Mouse (Mus musculus) right cerebral cortex, postnatal 25 days (tissue): Measurements from ENCODE around the gene Pdgfa.

Source experiments
- DNase-seq: peaks from one replicate; pipeline ENCODE4 v3.0.0; 2022

Pdgfa gene

DNA sequence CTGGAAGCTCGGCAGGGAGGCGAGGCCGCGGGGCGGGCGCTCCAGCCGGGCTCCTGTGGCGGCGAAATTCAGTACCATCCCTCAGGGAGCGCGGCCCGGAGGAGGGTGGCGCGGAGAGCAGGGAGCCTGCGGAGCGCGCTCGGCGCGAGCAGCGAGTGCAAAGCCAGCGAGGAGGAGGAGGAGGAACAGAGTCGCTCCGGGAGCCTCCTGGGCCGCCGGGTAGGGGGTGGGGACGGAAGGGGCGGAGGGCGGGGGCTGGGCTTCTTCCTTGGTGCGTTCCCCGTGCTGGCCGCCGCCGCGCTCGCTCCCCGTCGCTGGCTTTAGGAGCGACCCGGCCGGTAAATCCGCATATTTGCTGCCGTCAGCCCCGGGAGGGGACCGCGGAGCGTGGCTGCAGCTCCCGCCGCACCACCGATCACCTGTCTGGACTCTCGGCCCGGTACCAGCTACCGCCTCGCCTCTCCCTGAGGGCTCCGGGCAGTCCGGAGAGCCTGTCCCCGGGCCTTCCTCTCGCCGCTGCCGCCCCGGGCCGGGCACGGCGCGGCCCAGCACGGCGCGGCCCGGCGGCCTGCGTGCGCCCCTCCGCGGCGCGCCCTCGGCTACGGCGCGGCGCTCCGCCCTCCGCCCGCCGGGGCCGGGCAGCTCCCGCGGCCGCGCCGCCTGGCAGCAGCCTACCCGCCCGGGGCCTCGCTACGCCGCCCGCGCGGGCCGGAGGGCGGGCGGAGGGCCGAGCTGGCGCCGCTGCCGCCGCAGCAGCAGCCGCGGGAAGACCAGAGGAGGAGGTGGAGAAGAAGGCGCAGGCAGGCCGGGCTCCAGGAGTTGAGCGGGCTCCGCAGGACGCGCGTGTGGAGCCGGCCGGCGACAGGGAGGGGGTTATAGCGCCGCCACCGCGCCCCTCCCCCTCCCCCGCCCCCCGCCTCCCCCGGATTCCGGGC lies 2.1 kb downstream of the Pdgfa start:
- DNase-seq: peak; percentile 81

DNA sequence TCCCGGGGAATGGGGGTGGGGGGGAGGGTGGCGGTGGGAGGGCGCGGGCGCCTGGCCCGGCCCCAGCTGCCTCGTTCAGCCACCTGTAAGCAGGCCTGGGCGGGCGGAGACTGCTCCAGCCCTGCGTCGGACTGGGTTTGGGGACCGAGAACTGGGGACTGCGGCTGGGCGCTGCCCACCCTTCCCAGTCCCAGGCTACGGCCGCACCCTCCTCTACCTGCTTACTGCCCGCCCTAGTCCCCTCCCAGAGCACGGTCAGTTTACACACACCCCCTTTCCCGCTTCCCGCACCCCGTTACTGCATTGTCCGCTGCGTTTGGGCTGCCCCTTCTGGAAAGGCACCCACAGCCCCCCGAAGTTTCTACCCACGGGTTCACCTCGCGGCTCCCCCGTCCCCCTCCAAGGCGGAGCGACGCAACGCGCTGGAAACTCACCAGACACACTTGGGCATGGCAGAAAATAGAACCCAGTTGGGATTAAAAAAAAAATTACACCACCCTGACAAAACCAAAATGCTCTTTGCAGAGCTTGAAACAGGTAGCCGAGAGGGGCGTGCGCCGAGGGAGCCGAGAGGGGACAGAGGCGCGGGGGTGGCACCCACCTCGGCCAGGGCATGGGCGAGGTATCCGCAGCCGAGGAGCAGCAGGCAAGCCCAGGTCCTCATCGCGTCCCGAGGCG lies 2.9 kb downstream of the Pdgfa start:
- peak; percentile 27 for DNase-seq

DNA sequence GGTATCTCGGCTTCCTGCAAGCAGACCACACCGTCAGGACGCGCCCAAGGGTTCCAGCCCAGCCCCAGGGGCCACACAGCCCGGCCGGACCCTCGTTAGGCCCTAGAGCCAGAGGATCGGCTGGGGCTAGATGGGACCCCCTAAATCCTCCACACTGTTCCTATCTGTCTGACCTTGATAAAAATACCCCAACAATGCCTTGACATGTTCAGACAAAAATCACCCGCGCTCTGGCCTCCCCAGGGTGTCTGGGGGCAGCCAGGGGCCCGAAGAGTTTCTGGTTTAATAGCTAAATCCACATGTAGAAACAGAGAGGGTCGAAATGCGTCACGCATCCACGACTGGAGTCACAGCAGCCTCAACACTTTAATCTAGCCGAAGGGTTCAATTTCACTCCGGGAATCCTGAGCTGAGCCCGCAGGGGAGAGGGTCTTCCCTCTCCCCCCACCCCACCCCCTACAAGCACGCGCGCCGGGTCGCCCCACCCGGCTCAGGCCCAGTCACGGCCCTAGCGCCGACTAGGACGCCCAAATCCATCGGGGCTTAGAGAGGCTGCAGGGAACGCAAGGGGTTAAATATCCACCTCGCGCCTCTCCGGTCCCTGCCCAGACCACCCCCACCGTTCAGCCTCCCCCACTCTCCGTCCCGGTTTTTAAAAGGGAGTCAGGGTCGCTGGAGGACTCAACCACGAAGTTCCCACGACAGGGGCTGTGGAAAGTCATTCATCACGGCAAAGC lies 3.6 kb downstream of the Pdgfa start:
- DNase-seq: no peak

DNA sequence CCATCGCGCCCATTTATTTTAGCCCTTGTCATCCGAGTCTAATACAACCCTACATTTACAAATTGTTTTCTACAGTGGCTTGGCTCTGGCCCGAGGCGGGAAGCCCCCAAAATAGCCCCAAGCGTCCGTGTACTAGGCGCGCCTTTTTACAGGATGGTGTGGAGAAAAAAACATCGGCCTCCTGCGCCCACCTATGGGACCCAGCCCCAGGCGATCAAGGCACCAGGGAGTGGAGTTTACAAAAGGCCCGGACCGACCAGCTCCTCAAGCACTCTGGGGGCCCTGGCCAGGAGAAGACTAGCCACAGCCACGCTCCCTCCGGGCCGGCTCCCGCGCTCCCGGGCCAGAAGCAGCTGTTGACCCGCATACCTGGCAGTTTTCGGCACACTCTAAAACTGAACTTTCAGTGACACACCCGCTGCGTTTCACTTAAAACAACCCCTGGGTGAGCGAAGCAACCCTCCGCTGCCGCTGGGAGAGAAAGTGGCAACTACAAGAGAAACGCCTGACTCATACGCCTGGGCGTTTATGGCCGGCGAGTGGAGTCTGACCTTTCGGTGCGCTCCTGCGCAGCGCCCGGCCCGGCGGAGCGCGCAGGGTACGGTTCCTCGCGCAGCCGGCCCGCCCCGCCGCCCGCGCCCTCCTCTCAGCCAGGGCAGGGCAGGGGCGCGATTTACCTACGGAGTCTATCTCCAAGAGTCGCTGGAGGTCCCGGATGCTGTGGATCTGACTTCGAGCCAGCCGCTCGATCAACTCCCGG lies 4.4 kb downstream of the Pdgfa start:
- no peak for DNase-seq

DNA sequence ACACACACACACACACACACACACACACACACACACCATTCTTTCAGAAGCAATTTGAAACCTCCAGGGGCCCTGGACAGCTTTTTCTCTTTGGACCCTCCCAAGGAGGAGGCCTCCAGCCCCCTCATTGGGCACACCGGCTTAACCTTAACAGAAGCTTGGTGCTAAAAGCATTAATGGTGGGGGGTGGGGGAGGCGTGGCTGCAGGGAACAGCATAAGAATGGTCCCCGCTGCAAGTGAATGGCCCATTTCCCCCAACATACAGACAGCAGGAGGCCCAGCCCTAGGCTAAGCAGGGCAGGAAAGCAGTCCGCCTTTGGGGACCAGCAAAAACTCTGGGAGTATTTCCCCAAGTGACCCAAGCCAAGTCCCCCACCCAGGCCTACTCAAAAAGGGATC lies 5.4 kb downstream of the Pdgfa start:
- no peak for DNase-seq

DNA sequence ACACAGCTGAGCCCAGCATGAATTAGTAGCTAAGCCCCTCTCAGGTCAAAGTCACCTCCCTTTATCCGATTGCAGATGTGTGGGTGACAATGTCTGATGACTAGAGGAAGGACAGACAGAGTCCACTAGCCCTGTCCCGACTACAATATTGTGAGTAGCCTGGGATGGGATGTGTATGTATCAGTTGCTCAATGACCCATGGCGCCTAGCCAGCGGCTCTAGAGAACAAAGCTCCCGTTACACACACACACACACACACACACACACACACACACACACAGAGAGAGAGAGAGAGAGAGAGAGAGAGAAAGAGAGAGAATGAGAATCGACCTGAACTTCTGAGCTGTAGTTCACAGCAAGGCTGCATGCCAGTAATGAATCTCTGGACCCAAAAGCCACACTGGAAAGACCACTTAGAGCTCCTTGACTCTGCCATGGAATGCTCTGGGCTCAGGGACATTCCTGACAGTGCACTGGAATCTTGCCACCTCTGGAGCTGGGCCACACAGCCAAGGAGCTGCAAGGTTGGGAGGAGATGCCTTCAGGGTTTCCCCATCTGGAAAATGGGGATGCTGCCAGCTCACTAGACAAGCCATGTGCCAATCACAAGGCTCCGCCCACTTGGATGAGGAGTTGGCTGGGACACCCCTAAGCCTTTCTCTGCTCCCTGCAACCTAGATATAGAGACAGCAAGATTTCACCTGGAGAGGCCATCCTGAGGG lies 6.3 kb downstream of the Pdgfa start:
- no peak for DNase-seq

DNA sequence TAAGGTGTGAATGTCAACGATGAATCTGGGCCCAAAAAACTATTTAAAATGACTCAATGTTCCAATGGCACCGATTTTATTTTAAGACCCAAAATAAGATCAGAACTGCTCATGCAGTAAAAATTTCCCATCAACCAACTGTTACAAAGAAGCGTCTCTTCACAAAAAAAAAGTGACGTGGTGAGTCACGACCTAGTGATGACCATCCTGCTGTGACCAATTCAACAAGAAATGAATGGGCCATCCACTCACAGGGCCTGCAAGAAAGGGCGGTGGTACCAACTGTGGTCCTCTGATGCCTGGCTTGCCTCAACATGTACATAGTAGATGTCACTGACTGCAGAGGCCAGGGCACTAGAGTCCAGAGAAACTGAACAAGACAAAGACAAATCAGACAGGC lies 7.6 kb downstream of the Pdgfa start:
- DNase-seq: no peak

DNA sequence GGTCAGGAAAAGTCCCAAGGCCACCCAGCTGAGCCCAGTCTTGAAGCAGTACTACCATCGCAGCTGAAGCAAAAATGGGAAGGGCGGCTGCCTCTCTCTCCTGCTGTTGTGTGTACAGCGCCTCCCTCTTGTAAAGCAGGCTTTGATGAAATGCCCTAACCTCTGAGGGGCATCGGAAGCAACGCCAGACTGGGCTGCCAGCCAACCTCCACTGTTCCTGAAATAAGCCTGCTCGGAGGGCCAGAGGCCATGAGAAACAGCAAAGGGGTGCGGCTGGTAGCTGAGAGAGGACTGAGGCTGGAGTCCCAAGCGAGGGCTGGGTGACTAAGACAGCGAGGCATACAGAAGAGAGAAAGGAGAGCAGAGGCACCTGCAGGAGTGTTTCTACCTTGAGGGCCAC lies 8.4 kb downstream of the Pdgfa start:
- no peak for DNase-seq

DNA sequence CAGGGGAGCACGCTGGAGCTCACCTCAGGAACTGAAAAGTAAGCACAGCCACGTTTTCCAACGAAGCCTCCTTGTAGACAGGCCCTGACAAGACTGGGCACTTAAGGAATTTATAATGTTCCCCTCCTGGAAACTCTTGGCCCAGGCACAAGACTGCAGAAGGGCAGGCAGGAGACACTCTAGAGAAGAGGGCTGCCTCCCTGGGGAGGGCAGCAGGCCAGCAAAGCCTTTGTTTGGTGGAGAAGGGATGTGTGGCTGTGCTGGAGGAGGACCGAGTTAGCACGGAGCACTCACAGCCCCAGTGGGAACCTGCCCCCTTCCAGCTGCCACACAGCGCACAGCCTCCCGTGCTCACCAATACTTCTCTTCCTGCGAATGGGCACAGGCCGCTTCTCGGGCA lies 9.2 kb downstream of the Pdgfa start:
- DNase-seq: no peak

DNA sequence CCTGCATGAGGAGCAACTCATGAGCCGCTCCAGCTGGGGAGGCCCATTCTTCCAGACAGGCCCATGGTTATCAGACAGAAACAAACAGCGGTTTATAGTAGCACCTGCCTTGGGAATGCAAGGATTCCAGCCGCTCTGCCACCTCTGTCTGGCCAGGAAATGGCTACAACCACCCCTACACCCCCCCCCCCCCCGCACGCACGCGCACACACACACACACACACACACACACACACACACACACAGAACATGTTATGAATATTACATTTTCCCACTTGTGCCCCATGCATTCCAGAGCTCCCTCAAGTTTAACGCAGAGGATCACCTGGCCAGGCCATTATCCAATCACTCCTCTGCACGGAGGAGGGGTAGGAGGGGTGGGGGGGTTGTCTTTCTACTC lies 15.2 kb downstream of the Pdgfa start:
- no peak for DNase-seq

DNA sequence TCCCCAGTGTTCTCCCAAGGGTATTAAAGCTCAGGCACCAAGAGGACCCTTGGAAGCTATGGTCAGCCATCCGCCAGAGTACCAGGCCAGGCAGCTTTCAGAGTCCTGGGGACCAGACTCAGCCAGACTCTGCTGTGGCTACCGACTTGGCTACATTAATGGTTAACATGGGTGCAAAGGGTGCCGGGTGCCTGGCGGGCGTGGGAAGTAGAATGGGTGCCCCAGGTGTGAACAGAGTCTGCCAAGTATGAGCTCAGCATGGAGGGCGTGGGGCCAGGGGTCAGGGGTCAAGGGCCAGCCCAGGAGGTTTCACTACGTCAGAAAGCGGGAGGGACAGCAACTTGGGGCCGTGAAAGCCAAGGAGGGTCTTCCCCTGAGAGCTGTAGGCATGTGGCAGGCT lies 16.6 kb downstream of the Pdgfa start:
- DNase-seq: no peak

DNA sequence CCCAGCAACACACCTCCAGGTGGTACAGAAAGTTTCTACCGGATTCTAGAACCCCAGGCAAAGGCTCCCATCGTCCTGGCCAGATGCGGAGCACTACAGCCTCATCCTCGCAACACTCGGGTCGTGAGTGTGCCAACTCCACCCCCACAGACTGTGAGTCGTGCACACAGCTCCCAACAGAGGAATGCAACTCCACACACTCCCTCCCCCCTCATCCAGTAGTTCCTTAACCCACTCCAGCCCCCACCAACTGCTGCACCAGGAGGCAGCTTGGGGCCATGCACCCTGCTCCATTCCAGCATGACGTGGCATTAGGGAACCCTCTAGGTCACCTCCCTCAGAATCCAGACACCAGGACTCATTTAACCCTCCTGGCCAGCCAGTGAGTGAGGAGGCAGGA lies 17.3 kb downstream of the Pdgfa start:
- DNase-seq: no peak

DNA sequence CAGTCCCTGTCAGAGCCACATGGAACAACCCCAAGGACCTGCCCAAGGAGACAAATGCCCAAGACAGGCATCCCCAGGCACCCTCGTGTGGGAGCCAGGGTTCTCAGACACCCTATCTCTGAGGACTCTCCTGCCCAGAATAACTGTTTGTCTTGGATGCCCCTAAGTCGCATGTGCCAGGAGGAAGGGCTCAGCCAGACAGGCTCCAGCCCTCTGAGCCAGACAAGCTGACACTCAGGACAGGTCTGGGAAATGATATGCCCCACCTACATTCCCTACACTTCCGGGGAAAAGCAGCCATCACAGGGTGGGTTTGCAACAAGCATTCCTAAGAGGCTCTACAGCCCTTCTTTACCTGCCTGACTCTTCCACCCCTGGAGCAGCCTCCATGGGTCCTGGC lies 19.4 kb downstream of the Pdgfa start:
- DNase-seq: no peak

DNA sequence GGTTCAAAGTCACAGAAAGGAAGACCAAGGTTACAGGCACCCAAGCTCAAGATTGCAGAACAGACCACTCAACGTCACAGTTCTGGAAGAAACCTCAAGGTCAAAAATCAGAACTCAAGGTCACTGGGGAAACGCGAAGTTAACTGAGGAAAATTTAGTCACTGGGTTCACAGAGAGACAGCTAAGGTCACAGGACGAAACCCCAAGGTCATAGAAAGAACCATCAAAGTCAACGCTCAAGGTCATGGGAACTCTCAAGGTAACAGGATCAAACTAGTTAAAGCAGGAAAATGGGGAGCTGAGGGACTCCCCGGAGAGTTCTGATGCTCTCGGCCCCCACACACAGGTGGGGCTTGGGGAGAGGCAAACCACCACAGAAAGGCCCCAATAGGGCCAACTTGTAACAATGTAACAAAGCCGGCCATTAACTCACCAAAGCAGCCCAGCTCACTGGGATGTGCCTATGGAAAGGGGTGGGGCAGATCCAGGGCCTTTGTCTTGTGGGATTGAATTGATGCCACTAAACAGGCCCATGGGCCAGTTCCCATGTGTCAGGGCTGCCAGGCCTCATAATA lies 22.2 kb downstream of the Pdgfa start:
- DNase-seq: no peak

DNA sequence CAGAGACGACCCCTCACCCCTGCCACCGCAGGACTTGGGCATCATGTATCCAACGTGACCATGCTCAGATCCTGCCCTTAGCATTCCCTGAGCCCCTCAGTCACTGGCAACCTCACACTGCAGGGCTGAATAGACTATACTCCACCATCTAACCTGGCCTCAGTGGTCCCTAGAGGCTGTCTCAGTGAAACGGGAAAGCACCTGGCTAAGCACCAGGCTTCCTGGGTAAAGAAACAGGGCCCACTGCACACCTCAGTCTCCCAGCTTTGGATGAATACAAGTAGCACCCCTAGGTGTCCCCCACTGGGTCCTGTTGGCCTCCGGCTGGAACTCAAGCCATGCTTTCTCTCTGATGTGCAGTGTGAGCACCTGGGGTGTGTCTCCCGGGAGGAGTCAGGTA lies 23.7 kb downstream of the Pdgfa start:
- DNase-seq: no peak

DNA sequence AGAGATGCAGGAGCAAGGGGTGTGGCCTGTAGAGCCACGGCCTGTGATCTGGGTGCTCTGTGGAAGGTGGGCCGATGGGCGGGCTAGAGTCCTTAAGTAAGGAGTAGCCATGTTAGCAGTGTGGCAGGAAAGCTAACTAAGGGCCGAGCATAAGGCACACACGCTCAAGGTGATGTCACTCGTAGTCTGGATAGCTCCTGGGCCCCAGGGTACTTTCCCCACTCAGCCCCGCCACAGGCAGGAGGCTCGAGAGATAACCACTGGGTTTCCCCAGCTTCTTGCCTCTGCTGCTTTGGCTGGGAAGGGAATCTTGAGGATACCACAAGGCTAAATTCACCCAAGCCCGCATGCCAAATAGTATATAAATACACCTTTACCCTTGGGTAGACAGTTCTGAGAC lies 25.8 kb downstream of the Pdgfa start:
- DNase-seq: no peak

DNA sequence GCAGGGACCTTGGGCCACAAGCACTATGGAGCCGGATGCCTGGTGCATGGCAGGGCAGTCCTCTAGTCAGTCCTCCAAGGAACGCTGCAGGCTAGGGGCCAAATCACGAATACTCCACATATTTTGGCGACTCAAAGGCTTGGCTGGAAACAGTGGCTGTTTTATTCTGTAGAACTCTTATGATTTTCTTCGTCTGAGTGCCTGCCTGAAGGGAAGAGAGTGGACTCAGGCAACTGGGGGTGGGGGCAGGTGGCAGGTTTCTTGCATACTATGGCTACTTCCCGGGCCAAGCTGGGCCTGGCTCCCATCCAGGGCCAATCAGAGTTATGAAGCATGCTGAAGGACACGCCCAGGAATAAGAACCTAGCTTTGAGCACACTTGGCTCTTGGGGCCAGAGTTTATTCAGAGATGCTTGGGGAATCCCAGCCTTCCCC lies 27.1 kb downstream of the Pdgfa start:
- no peak for DNase-seq

DNA sequence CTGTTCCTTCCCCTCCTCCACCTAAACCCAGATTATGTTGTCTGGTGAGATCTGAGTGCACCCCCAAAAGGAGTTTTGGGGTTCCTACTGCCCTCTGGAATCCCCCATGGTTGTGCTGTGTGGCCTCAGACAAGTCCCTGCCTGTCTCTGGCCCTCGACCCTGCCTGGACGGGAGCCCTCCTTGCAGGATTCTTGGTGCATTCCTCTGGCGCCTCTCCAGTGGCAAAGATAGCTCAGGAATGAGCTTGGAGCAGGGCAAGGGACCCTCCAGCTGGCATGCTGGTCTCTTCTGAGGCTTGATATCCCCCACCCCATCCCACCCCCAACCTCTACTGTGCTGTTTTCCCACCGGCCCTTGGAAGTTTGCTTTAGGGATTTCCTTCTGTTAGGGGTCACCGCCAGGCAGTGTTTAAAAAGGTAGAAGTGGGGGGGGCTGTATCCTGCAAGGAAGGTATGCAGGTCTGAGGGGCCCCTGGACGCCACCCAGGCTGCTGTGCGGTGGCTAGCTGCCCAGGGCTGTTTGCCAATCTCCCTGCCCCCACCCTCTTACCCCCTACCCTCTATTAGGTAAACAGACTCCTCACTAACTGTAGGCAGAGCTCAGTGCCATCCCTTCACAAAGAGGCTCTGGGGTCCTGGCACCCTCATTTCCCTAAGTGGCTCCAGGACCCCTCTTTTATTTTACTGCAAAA lies 31.0 kb downstream of the Pdgfa start:
- DNase-seq: no peak

DNA sequence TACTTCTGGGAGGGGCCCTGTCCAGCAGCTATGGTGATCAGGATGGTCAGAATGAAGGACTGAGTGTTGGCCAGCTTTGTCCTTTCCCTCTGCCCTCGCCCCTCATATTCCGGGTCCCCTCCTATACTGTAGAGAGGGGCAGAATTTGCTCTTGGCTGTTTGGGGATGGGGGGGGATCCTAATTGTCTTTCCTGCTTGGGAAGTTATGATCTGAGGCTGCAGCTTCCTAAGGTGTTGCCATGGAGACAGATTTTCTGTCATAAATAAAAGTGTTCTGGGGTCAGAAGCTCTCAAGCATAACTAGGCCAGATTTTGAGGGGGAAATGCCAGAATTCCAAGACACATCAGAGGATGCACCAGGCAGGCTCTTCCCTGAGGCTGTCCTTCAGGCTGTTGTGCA lies 31.6 kb downstream of the Pdgfa start:
- DNase-seq: no peak

DNA sequence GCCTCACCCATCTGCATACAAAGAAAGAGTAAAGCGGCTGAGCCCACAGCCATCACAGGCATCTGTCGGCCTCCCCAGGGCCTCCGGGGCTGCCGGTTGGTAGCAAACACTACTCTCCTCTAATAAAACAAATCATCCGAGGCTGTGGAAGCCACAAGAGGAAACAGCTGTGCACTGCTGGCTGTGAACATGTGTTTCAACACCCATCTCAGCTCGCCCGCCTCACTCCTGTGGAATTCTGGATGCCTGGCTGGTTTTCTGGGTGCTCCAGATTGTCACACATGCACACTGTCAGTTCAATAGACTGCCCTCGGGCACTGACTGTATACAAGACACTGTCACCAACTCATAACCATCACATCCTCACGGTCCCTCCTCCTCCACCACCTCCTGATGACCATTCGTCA lies 40.7 kb downstream of the Pdgfa start:
- no peak for DNase-seq

DNA sequence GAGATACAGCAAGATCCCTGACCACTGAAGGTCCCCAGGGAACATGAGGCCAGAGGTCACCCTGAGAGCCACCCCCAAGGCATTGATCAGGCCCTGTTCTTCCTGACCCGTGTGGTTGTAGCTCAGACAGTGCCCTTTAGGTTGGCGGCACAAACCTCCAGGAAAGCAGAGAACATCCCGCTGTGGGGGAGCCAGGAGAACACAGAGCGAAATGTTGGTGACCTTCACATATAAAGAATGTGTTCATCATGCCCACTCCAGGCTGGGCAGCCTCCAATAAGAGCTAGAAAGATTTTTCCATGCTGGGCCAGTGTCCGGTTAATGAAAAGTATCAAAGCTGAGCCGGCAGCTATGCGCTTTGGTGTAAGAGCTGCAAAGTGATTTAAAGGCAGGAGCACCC lies 43.2 kb downstream of the Pdgfa start:
- DNase-seq: no peak
